Mouse (Mus musculus) embryonic facial prominence, embryonic 11.5 days (tissue): Measurements from ENCODE around the gene Fam189a1. TPM values are rescaled to one million over a fixed set of nuclear protein-coding genes. Genes with fewer than 3 reads are reported as not detected.

Experiments used
- ATAC-seq: fragments of 200-750 bp; cut with Nextera tagmentation; replicated peaks from 2 replicates; pipeline ENCODE4 v1.8.0; 2017; ENCODE audit warnings: low read depth; ENCODE audit not compliant: insufficient number of reproducible peaks, low FRiP score, low TSS enrichment
- DNase-seq: peaks from one replicate; pipeline ENCODE4 v3.0.0-alpha.2; 2015; ENCODE audit warnings: low spot score
- H3K27ac ChIP-seq: fragments of 300-500 bp; sonication (generic); replicated peaks from 2 replicates; pipeline ENCODE4 v1.5.1; 2014; ENCODE audit warnings: mild to moderate bottlenecking, low read depth, low read length, control low read depth
- H3K27me3 ChIP-seq: fragments of 300-500 bp; sonication (generic); 2 replicates; pipeline ENCODE4 v1.6.1; 2014; ENCODE audit warnings: mild to moderate bottlenecking, low read length, moderate library complexity, mixed read lengths; ENCODE audit not compliant: control insufficient read depth, insufficient read depth
- H3K36me3 ChIP-seq: fragments of 300-500 bp; sonication (generic); replicated peaks from 2 replicates; pipeline ENCODE4 v1.6.1; 2014; ENCODE audit warnings: low read depth, mild to moderate bottlenecking, low read length, moderate library complexity, mixed read lengths; ENCODE audit not compliant: control insufficient read depth, insufficient read depth
- H3K4me1 ChIP-seq: fragments of 300-500 bp; sonication (generic); 2 replicates; pipeline ENCODE4 v1.6.1; 2014; ENCODE audit warnings: low read length, mixed read lengths; ENCODE audit not compliant: control insufficient read depth, insufficient read depth
- H3K4me2 ChIP-seq: fragments of 300-500 bp; sonication (generic); 2 replicates; pipeline ENCODE4 v1.6.1; 2014; ENCODE audit warnings: low read depth, mild to moderate bottlenecking, control low read depth, low read length, moderate library complexity
- H3K4me3 ChIP-seq: fragments of 300-500 bp; sonication (generic); 2 replicates; pipeline ENCODE4 v1.5.1; 2014; ENCODE audit warnings: low read depth, low read length, control low read depth
- H3K9ac ChIP-seq: fragments of 300-500 bp; sonication (generic); replicated peaks from 2 replicates; pipeline ENCODE4 v1.6.1; 2014; ENCODE audit warnings: mild to moderate bottlenecking, control low read depth, low read length
- H3K9me3 ChIP-seq: fragments of 300-500 bp; sonication (generic); replicated peaks from 2 replicates; pipeline ENCODE4 v1.6.1; 2016; ENCODE audit warnings: mild to moderate bottlenecking, low read length, inconsistent platforms, mixed read lengths; ENCODE audit not compliant: control insufficient read depth
- WGBS: fragments of 180-500 bp; shearing (Covaris S2); extraction: QIAGEN DNeasy Blood & Tissue Kit; methylation state at CpG from one replicate; pipeline ENCODE4 v1.1.7; 2014; 5-methylcytosine and 5-hydroxymethylcytosine counted together
- polyA plus RNA-seq: library from polyadenylated mRNA; unstranded; fragments of >200 nt; fragmentation: Nextera tagmentation; extraction: Ambion mirVana; gene quantifications from 2 replicates; pipeline ENCODE4 v1.2.1, GENCODE M21; 2014

Fam189a1 gene
- polyA plus RNA-seq, 1 experiment from 2014 or later = 0.88 TPM

GRCm38 (mm10) chr7:64743610-64744009 lies 412.8 kb downstream of the Fam189a1 start:
- Histone ChIP-seq H3K9ac (no peak overlapping the region), H3K4me3 (no peak overlapping the region), H3K4me2 (no peak overlapping the region), H3K4me1 (no peaks in the 10 kb centered on the region), H3K27ac (no peak overlapping the region), H3K9me3 (no peaks in the 10 kb centered on the region), H3K27me3 (no peaks in the 10 kb centered on the region), H3K36me3 (no peaks in the 10 kb centered on the region)
- DNase-seq (no peak), ATAC-seq (no peak)
- 85% methylated on average over 7 of the region's 7 CpGs for WGBS

GRCm38 (mm10) chr7:64741333-64742307 lies 414.8 kb downstream of the Fam189a1 start:
- Histone ChIP-seq H3K4me1 (no peaks in the 10 kb centered on the region), H3K4me3 (no peak overlapping the region), H3K36me3 (no peaks in the 10 kb centered on the region), H3K27me3 (no peaks in the 10 kb centered on the region), H3K9me3 (no peaks in the 10 kb centered on the region), H3K4me2 (no peak overlapping the region), H3K9ac (no peak overlapping the region), H3K27ac (no peak overlapping the region)
- peak; percentile 63 for ATAC-seq
- WGBS = 29% methylated on average over 8 of the region's 8 CpGs
- peak; percentile 91 for DNase-seq

GRCm38 (mm10) chr7:64739131-64739530 lies 417.2 kb downstream of the Fam189a1 start:
- Histone ChIP-seq H3K36me3 (no peaks in the 10 kb centered on the region), H3K4me1 (no peaks in the 10 kb centered on the region), H3K27me3 (no peaks in the 10 kb centered on the region), H3K4me3 (no peak overlapping the region), H3K9ac (no peak overlapping the region), H3K27ac (no peak overlapping the region), H3K4me2 (no peak overlapping the region), H3K9me3 (no peaks in the 10 kb centered on the region)
- DNase-seq = no peak
- ATAC-seq = no peak
- 52% methylated on average over 11 of the region's 11 CpGs for WGBS

GRCm38 (mm10) chr7:64729785-64730184 lies 426.6 kb downstream of the Fam189a1 start:
- H3K4me2 ChIP-seq = no peak overlapping the region
- H3K27me3 ChIP-seq = no peaks in the 10 kb centered on the region
- no peaks in the 10 kb centered on the region for H3K36me3 ChIP-seq
- H3K9ac ChIP-seq = no peak overlapping the region
- H3K9me3 ChIP-seq = no peaks in the 10 kb centered on the region
- H3K4me1 ChIP-seq = no peaks in the 10 kb centered on the region
- H3K27ac ChIP-seq = no peak overlapping the region
- DNase-seq (peak; percentile 76), ATAC-seq (no peak; the same call in 1 of the 2 replicates)
- no peak overlapping the region for H3K4me3 ChIP-seq
- 31% methylated on average over 7 of the region's 7 CpGs for WGBS

GRCm38 (mm10) chr7:64728816-64729215 lies 427.6 kb downstream of the Fam189a1 start:
- Histone ChIP-seq H3K4me1 (no peaks in the 10 kb centered on the region), H3K4me2 (no peak overlapping the region), H3K36me3 (no peaks in the 10 kb centered on the region), H3K4me3 (no peak overlapping the region), H3K27me3 (no peaks in the 10 kb centered on the region), H3K27ac (no peak overlapping the region), H3K9me3 (no peaks in the 10 kb centered on the region), H3K9ac (no peak overlapping the region)
- DNase-seq (no peak), ATAC-seq (no peak)
- 72% methylated on average over 3 of the region's 3 CpGs for WGBS

GRCm38 (mm10) chr7:64728181-64728591 lies 428.2 kb downstream of the Fam189a1 start:
- H3K4me3 ChIP-seq = no peak overlapping the region
- no peaks in the 10 kb centered on the region for H3K9me3 ChIP-seq
- H3K9ac ChIP-seq = no peak overlapping the region
- no peak overlapping the region for H3K27ac ChIP-seq
- ATAC-seq (no peak), DNase-seq (no peak)
- no peak overlapping the region for H3K4me2 ChIP-seq
- H3K4me1 ChIP-seq = no peaks in the 10 kb centered on the region
- H3K27me3 ChIP-seq = no peaks in the 10 kb centered on the region
- H3K36me3 ChIP-seq = no peaks in the 10 kb centered on the region
- 80% methylated on average over 5 of the region's 5 CpGs for WGBS

GRCm38 (mm10) chr7:64725967-64726695 lies 430.2 kb downstream of the Fam189a1 start:
- H3K36me3 ChIP-seq = no peaks in the 10 kb centered on the region
- no peak overlapping the region for H3K9ac ChIP-seq
- ATAC-seq (no peak), DNase-seq (no peak)
- no peak overlapping the region for H3K4me2 ChIP-seq
- no peaks in the 10 kb centered on the region for H3K4me1 ChIP-seq
- no peaks in the 10 kb centered on the region for H3K27me3 ChIP-seq
- H3K27ac ChIP-seq = no peak overlapping the region
- WGBS = 81% methylated on average over 6 of the region's 6 CpGs
- H3K4me3 ChIP-seq = no peak overlapping the region
- no peaks in the 10 kb centered on the region for H3K9me3 ChIP-seq

GRCm38 (mm10) chr7:64724409-64724808 lies 432.0 kb downstream of the Fam189a1 start:
- ATAC-seq (no peak), DNase-seq (no peak)
- no peak overlapping the region for H3K9ac ChIP-seq
- no peaks in the 10 kb centered on the region for H3K36me3 ChIP-seq
- no peak overlapping the region for H3K27ac ChIP-seq
- 91% methylated on average over 1 of the region's 1 CpGs for WGBS
- no peak overlapping the region for H3K4me3 ChIP-seq
- H3K4me2 ChIP-seq = no peak overlapping the region
- no peaks in the 10 kb centered on the region for H3K27me3 ChIP-seq
- no peaks in the 10 kb centered on the region for H3K4me1 ChIP-seq
- H3K9me3 ChIP-seq = no peaks in the 10 kb centered on the region
